8 mouse cellular contexts compared by ENCODE assay signal in genomic region chr17:35919864-35920301, GRCm38 (mm10). TPM values are rescaled to one million over a fixed set of nuclear protein-coding genes. Genes with fewer than 3 reads are reported as not detected.
A peak's percentile ranks its signal among the peaks of the same experiment; 100 is the strongest.
DNase-seq lines count a peak whose midpoint lies in the region; ATAC-seq and TF ChIP-seq lines count a peak whose summit lies in the region.

No protein-coding gene starts in this region.

- peak overlapping the region; percentile 65 for H3K9ac ChIP-seq in limb, embryonic 13.5 days

- H3K4me1 ChIP-seq in cerebellum, adult 2 months (ENCODE audit: control insufficient read depth, insufficient read depth, low read length), result peaks cover 4% of the 10 kb centered on the region; the same call in 1 of the 2 replicates
- H3K4me1 ChIP-seq in limb, embryonic 13.5 days, result peaks cover 30% of the 10 kb centered on the region
- peaks cover 18% of the 10 kb centered on the region for H3K4me1 ChIP-seq in small intestine, adult 2 months (ENCODE audit: control insufficient read depth, insufficient read depth, insufficient read length, low read length)
- peaks cover 9% of the 10 kb centered on the region for H3K4me1 ChIP-seq in thymus, adult 2 months (replicated peaks; ENCODE audit: control insufficient read depth, insufficient read depth, low read length)

- no peak for DNase-seq in cerebellum, adult 2 months
- peak; percentile 42 for DNase-seq in spleen, adult 12 weeks (ENCODE audit: low spot score)
- DNase-seq in spleen, adult 18-20 months, result no peak
- DNase-seq in thymus, adult 2 months, result no peak

- no peak for TF ChIP-seq POLR2A in cerebellum, adult 2 months (IDR thresholded peaks at IDR 0.05; ENCODE audit: borderline replicate concordance, insufficient read depth, low read length)
- no peak for TF ChIP-seq POLR2A in small intestine, adult 2 months (IDR thresholded peaks at IDR 0.05; ENCODE audit: low read depth, low read length)
- no peak for TF ChIP-seq POLR2A in thymus, adult 2 months (IDR thresholded peaks at IDR 0.05; ENCODE audit: control insufficient read depth, extremely low read depth, insufficient read depth, low read length, poor library complexity)

- peak overlapping the region; percentile 95 for H3K4me2 ChIP-seq in limb, embryonic 13.5 days (replicated peaks)

- no peak for ATAC-seq in cerebellum, adult (ENCODE audit: insufficient number of reproducible peaks, low FRiP score, low TSS enrichment)
- ATAC-seq in limb, embryonic 13.5 days (ENCODE audit: low FRiP score, low read depth), result no peak
- no peak for ATAC-seq in frontal cortex, adult (ENCODE audit: low TSS enrichment)

- no peaks in the 10 kb centered on the region for H3K27me3 ChIP-seq in cerebellum, adult 2 months (ENCODE audit: control insufficient read depth, insufficient read depth, low read length)
- H3K27me3 ChIP-seq in limb, embryonic 13.5 days, result no peaks in the 10 kb centered on the region
- H3K27me3 ChIP-seq in small intestine, adult 2 months (ENCODE audit: control insufficient read depth, insufficient read depth, low read length), result no peaks in the 10 kb centered on the region
- H3K27me3 ChIP-seq in thymus, adult 2 months (ENCODE audit: control insufficient read depth, insufficient read depth, low read length), result no peaks in the 10 kb centered on the region

- no peak overlapping the region; the same call in 1 of the 2 replicates for H3K27ac ChIP-seq in cerebellum, adult 2 months (ENCODE audit: insufficient read depth, low read length)
- H3K27ac ChIP-seq in limb, embryonic 13.5 days, result peak overlapping the region; percentile 87; the same call in 1 of the 2 replicates
- H3K27ac ChIP-seq in small intestine, adult 2 months (ENCODE audit: insufficient read depth, low read depth, low read length), result peak overlapping the region; percentile 84
- no peak overlapping the region for H3K27ac ChIP-seq in thymus, adult 2 months (ENCODE audit: control insufficient read depth, insufficient read depth, low read length)

- H3K9me3 ChIP-seq in limb, embryonic 13.5 days, result no peaks in the 10 kb centered on the region

- TF ChIP-seq CTCF in cerebellum, adult 2 months (IDR thresholded peaks at IDR 0.05; ENCODE audit: borderline replicate concordance, insufficient read depth, low read depth, low read length), result no peak
- no peak for TF ChIP-seq CTCF in small intestine, adult 2 months (IDR thresholded peaks at IDR 0.05; ENCODE audit: extremely low read depth, insufficient read length, insufficient replicate concordance, low read depth, low read length)
- TF ChIP-seq CTCF in thymus, adult 2 months (IDR thresholded peaks at IDR 0.05; ENCODE audit: borderline replicate concordance, control insufficient read depth, extremely low read depth, insufficient read depth, low read length, poor library complexity), result no peak

- 12% methylated on average over 6 of the region's 6 CpGs for whole genome bisulfite sequencing in cerebellum, adult 2 months
- WGBS in limb, embryonic 13.5 days, result 52% methylated on average over 6 of the region's 6 CpGs
- WGBS in small intestine, adult 2 months, result 18% methylated on average over 6 of the region's 6 CpGs
- WGBS in thymus, adult 2 months, result 72% methylated on average over 6 of the region's 6 CpGs

- peak overlapping the region; percentile 20 for H3K4me3 ChIP-seq in cerebellum, adult 2 months (replicated peaks; ENCODE audit: insufficient read depth, low read depth, low read length)
- H3K4me3 ChIP-seq in limb, embryonic 13.5 days, result peak overlapping the region; percentile 79
- H3K4me3 ChIP-seq in small intestine, adult 2 months (ENCODE audit: low read depth, low read length), result no peak overlapping the region
- no peak overlapping the region for H3K4me3 ChIP-seq in thymus, adult 2 months (ENCODE audit: control insufficient read depth, insufficient read depth, low read length)

- H3K36me3 ChIP-seq in limb, embryonic 13.5 days, result peaks cover 28% of the 10 kb centered on the region
- H3K36me3 ChIP-seq in small intestine, adult 2 months (ENCODE audit: control insufficient read depth, insufficient read depth, low read length), result peaks cover 30% of the 10 kb centered on the region
- peaks cover 29% of the 10 kb centered on the region for H3K36me3 ChIP-seq in thymus, adult 2 months (ENCODE audit: control insufficient read depth, insufficient read depth, low read length)

RNA-seq across cellular contexts. Expression of gene Ppp1r10, which starts 3.6 kb away (rescaled TPM):
- polyA plus RNA-seq in cerebellum, adult 2 months (2012; rRNA removed), result 42.3 and 44.9 TPM in 2 replicates
- polyA plus RNA-seq in limb, embryonic 13.5 days (2015; fragmentation: Nextera tagmentation; extraction: Ambion mirVana), result 42.4 and 43.7 TPM in 2 replicates
- 15.1 and 33.3 TPM in 2 replicates for polyA plus RNA-seq in small intestine, adult 2 months (2012; rRNA removed)
- 63.0 and 65.6 TPM in 2 replicates for polyA plus RNA-seq in thymus, adult 2 months (2012; rRNA removed)

RNA-seq across cellular contexts. Expression of gene Mrps18b, which starts 3.7 kb away (rescaled TPM):
- polyA plus RNA-seq in cerebellum, adult 2 months (2012; rRNA removed), result 62.5 and 65.1 TPM in 2 replicates
- polyA plus RNA-seq in limb, embryonic 13.5 days (2015; fragmentation: Nextera tagmentation; extraction: Ambion mirVana), result 67.1 and 67.5 TPM in 2 replicates
- polyA plus RNA-seq in small intestine, adult 2 months (2012; rRNA removed), result 49.0 and 63.4 TPM in 2 replicates
- 67.6 and 69.7 TPM in 2 replicates for polyA plus RNA-seq in thymus, adult 2 months (2012; rRNA removed)

RNA-seq across cellular contexts. Expression of gene Atat1, which starts 10.0 kb away (rescaled TPM):
- 80.2 and 81.5 TPM in 2 replicates for polyA plus RNA-seq in cerebellum, adult 2 months (2012; rRNA removed)
- polyA plus RNA-seq in limb, embryonic 13.5 days (2015; fragmentation: Nextera tagmentation; extraction: Ambion mirVana), result 128 and 139 TPM in 2 replicates
- polyA plus RNA-seq in small intestine, adult 2 months (2012; rRNA removed), result 24.7 and 56.1 TPM in 2 replicates
- polyA plus RNA-seq in thymus, adult 2 months (2012; rRNA removed), result 63.9 and 64.9 TPM in 2 replicates

RNA-seq across cellular contexts. Expression of gene 2310061I04Rik, which starts 22.7 kb away (rescaled TPM):
- polyA plus RNA-seq in cerebellum, adult 2 months (2012; rRNA removed), result 161 and 173 TPM in 2 replicates
- 21.9 and 25.0 TPM in 2 replicates for polyA plus RNA-seq in limb, embryonic 13.5 days (2015; fragmentation: Nextera tagmentation; extraction: Ambion mirVana)
- 82.8 and 142 TPM in 2 replicates for polyA plus RNA-seq in small intestine, adult 2 months (2012; rRNA removed)
- 73.4 and 86.8 TPM in 2 replicates for polyA plus RNA-seq in thymus, adult 2 months (2012; rRNA removed)

RNA-seq across cellular contexts. Expression of gene Dhx16, which starts 40.3 kb away (rescaled TPM):
- polyA plus RNA-seq in cerebellum, adult 2 months (2012; rRNA removed), result 52.2 and 57.4 TPM in 2 replicates
- polyA plus RNA-seq in limb, embryonic 13.5 days (2015; fragmentation: Nextera tagmentation; extraction: Ambion mirVana), result 41.8 and 42.5 TPM in 2 replicates
- 47.0 and 64.3 TPM in 2 replicates for polyA plus RNA-seq in small intestine, adult 2 months (2012; rRNA removed)
- 174 and 182 TPM in 2 replicates for polyA plus RNA-seq in thymus, adult 2 months (2012; rRNA removed)

Comparison
In these comparisons a context has a peak if more than half of its experiments do, and no peak if none do; other contexts are left out.
1. H3K27ac ChIP-seq: peak in limb, embryonic 13.5 days (single experiment) and small intestine, adult 2 months (single experiment); none in cerebellum, adult 2 months (single experiment) and thymus, adult 2 months (single experiment).
2. H3K4me3 ChIP-seq: peak in cerebellum, adult 2 months (single experiment) and limb, embryonic 13.5 days (single experiment); none in small intestine, adult 2 months (single experiment) and thymus, adult 2 months (single experiment).